Mouse (Mus musculus) liver, embryonic 14.5 days (tissue): ENCODE measurements at regions not wholly inside any gene's neighbourhood (a gene's known extent, or its start where the extent isn't known, plus 50 kb on each side); places are given as distances from the start of the nearest gene placed in this dataset.

Experiments
- ATAC-seq: fragments of 200-750 bp; cut with Nextera tagmentation; 2 replicates; pipeline ENCODE4 v1.8.0; 2017; ENCODE audit warnings: moderate number of reproducible peaks, mild to moderate bottlenecking, moderate library complexity; ENCODE audit not compliant: insufficient read depth
- DNase-seq, 3 experiments: peaks; one replicate each; pipeline ENCODE4 v3.0.0-alpha.2; 2012 to 2013; ENCODE audit warnings: low read depth in 3 of 3, low spot score in 3 of 3
- H3K27ac ChIP-seq: fragments of 300-500 bp; sonication (generic); 2 replicates; pipeline ENCODE4 v1.5.1; 2014; ENCODE audit warnings: moderate library complexity, mild to moderate bottlenecking, control low read depth, inconsistent platforms
- H3K27me3 ChIP-seq: fragments of 300-500 bp; sonication (generic); 2 replicates; pipeline ENCODE4 v1.6.1; 2014; ENCODE audit warnings: mild to moderate bottlenecking, low read length, moderate library complexity; ENCODE audit not compliant: control insufficient read depth, insufficient read depth
- H3K36me3 ChIP-seq: fragments of 300-500 bp; sonication (generic); replicated peaks from 2 replicates; pipeline ENCODE4 v1.6.1; 2014; ENCODE audit warnings: low read depth; ENCODE audit not compliant: control insufficient read depth, insufficient read depth
- H3K4me1 ChIP-seq, 2 experiments: fragments of 200-500 bp in 1 of 2; fragments of 300-500 bp in 1 of 2; sonication (generic) in 1 of 2; replicated peaks; 2 replicates each; pipeline ENCODE4 v1.6.1; 2012 to 2014; ENCODE audit warnings: antibody characterized with exemption in 1 of 2, inconsistent platforms in 1 of 2, low read length in 1 of 2; ENCODE audit not compliant: control insufficient read depth in 2 of 2, insufficient read depth in 2 of 2
- H3K4me2 ChIP-seq: fragments of 300-500 bp; sonication (generic); 2 replicates; pipeline ENCODE4 v1.6.1; 2014; ENCODE audit warnings: low read depth, mild to moderate bottlenecking, control low read depth, moderate library complexity
- H3K4me3 ChIP-seq, 2 experiments: fragments of 200-500 bp in 1 of 2; fragments of 300-500 bp in 1 of 2; sonication (generic) in 1 of 2; 2 replicates each; pipeline ENCODE4 v1.5.1; 2012 to 2014; ENCODE audit warnings: low read depth in 2 of 2, low read length in 2 of 2, mild to moderate bottlenecking in 2 of 2, control low read depth in 1 of 2, inconsistent platforms in 1 of 2, moderate library complexity in 1 of 2; ENCODE audit not compliant: insufficient read depth in 1 of 2
- H3K9ac ChIP-seq: fragments of 300-500 bp; sonication (generic); replicated peaks from 2 replicates; pipeline ENCODE4 v1.6.1; 2014; ENCODE audit warnings: mild to moderate bottlenecking, control low read depth, moderate library complexity
- H3K9me3 ChIP-seq: fragments of 300-500 bp; sonication (generic); 2 replicates; pipeline ENCODE4 v1.6.1; 2016; ENCODE audit warnings: low read length, mixed read lengths; ENCODE audit not compliant: control insufficient read depth
- CTCF ChIP-seq: IDR thresholded peaks from 2 replicates; pipeline ENCODE4 v1.5.1; 2016; ENCODE audit warnings: antibody characterized with exemption, low read depth, control low read depth
- EP300 ChIP-seq: IDR thresholded peaks from 2 replicates; pipeline ENCODE4 v1.6.1; 2016; ENCODE audit warnings: antibody characterized with exemption, low read depth
- WGBS: fragments of 180-500 bp; shearing (Covaris S2); extraction: QIAGEN DNeasy Blood & Tissue Kit; methylation state at CpG from one replicate; pipeline ENCODE4 v1.1.7; 2014; ENCODE audit not compliant: insufficient replicate concordance; 5-methylcytosine and 5-hydroxymethylcytosine counted together

DNA sequence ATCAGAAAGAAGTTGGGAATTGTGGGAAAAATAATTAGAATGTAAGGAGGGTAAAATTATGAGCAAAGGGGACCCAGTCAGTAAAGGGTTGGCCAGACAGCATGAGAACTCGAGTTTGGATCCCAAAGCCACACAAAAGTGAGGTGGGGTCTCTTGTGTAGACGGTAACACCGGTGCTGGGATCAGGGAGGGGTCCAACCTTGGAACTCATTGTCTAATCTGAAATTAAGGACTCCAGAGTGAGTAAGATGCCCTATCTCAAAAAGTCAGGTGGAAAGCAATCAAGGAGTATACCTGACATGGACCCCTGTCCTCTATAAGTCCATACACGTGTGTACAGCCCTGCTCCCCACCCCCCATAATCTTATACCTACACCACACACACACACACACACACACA is 165.2 kb upstream of the Irf2bp2 start:
- no peak overlapping the region for H3K27ac ChIP-seq
- ATAC-seq (no peak), DNase-seq (no peak)
- no peak for TF ChIP-seq EP300
- no peaks in the 10 kb centered on the region for H3K9me3 ChIP-seq
- WGBS = 58% methylated on average over 4 of the region's 4 CpGs
- no peak overlapping the region for H3K4me2 ChIP-seq
- H3K9ac ChIP-seq = no peak overlapping the region
- H3K27me3 ChIP-seq = no peaks in the 10 kb centered on the region
- H3K4me3 ChIP-seq = no peak overlapping the region
- no peaks in the 10 kb centered on the region for H3K36me3 ChIP-seq
- H3K4me1 ChIP-seq = peaks cover 2 to 14% of the 10 kb centered on the region in 2 experiments

DNA sequence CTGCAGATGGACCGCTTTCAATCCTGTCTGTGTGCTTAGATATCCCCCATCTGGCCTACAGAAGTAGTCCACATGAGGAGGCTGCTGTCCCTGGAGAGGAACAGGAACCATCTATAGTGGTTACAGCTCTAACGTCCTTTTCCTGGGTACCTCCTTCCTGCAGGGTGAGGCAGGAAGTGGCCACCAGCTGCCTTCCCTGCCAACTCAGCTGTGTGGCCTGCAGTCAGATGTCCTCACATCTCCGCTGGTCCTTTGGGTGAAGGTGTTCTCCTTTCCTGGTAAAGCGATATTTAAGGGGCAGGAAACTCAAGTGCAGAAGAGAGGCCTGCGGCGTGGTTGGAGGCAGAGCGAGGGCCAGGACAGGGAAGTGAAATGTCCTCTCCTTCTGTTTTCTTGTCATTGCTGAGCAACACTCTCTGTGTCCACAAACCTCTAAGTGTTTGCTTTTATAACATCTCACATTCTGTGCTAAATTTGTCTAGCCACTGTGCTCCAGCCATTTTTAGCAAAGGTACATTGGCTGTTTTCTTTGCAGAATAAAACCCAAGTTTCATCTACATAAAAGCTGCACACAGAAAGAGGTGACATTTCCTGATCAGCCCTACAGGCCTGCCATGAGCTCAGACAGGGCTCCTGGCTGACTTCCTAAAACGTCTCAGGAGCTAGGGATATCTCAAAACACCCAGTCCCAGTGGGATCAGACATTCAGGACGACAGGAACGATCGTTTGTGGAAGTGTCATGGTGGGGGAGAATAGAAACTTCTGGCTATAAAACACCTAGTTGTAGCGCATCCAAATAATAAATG is 164.4 kb upstream of the Irf2bp2 start:
- Histone ChIP-seq H3K9me3 (no peaks in the 10 kb centered on the region), H3K9ac (no peak overlapping the region), H3K4me3 (no peak overlapping the region), H3K36me3 (no peaks in the 10 kb centered on the region), H3K27ac (no peak overlapping the region), H3K27me3 (no peaks in the 10 kb centered on the region), H3K4me2 (no peak overlapping the region), H3K4me1 (peaks cover 0 to 6% of the 10 kb centered on the region in 2 experiments; a peak in 1 of 4 replicates)
- ATAC-seq (peak; percentile 38; the same call in 1 of the 2 replicates), DNase-seq (no peak)
- WGBS = 34% methylated on average over 12 of the region's 12 CpGs
- no peak for TF ChIP-seq EP300
- TF ChIP-seq CTCF = peak; percentile 37; the same call in 1 of the 2 replicates

DNA sequence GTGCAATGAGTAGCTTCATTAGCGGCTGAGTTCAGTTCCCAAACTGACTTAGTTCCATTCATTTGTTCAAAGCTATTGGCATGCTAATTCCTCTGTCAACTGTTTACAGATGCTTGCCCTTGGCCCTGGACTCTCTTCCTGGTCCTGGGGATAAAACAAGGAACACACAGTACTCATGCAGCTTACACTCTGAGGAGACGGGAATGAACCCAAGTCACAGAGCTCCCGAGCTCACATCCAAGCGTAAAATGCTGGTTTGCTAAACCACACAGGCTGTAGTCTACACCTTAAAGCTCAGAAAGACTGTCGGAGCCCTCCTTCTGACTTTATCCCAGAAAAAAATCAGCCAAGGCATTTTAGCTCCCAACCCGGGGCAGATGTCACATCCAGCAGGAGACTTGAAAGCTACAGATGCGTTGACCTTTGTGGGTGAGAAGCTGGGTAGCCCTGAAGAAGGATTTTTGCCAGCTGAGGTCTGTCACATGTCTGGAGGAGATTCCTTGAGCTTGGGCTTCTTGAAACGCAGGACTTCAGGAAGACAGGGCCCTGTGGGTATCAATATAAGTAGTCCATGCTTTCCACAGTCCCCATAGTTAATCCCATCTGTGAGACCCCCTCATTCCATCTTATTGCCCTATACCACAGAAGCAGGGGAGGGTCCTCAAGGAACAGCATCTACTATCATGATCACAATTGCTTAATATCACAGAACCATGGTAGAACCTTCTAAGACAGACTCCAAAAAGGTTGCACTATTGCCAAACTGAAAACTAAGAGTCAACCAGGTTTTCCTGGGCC is 162.7 kb upstream of the Irf2bp2 start:
- no peak overlapping the region for H3K27ac ChIP-seq
- DNase-seq = no peak
- WGBS = 70% methylated on average over 8 of the region's 8 CpGs

DNA sequence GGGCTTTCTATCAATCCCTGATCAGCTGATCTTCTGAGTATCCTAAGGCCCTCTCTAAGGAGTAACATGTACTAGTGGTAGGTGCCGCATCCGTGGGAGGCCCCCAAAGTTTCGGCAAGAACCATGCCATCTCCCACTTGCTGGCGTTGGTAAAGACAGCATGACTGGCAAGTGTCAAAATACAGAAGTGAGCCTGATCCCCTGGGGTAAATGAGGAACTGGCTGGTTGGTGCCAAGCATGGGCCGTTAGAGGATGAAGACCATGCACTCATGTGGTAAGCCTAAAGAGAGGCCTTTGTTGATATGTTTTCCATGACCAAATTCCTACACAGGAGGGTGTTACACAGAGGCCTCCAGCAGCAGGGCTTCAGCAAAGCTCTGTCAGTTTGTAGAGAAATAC is 161.9 kb upstream of the Irf2bp2 start:
- ATAC-seq (no peak), DNase-seq (no peak)
- peaks cover 0 to 6% of the 10 kb centered on the region in 2 experiments; a peak in 1 of 4 replicates for H3K4me1 ChIP-seq
- H3K9ac ChIP-seq = no peak overlapping the region
- H3K4me2 ChIP-seq = no peak overlapping the region
- no peaks in the 10 kb centered on the region for H3K27me3 ChIP-seq
- H3K27ac ChIP-seq = no peak overlapping the region
- no peaks in the 10 kb centered on the region for H3K36me3 ChIP-seq
- WGBS = 42% methylated on average over 5 of the region's 5 CpGs
- no peak for TF ChIP-seq CTCF
- no peaks in the 10 kb centered on the region for H3K9me3 ChIP-seq
- no peak overlapping the region for H3K4me3 ChIP-seq

More for the DNA sequence above, 162.7 kb upstream of the Irf2bp2 start:
- Histone ChIP-seq H3K36me3 (no peaks in the 10 kb centered on the region), H3K27me3 (no peaks in the 10 kb centered on the region), H3K4me2 (no peak overlapping the region), H3K4me3 (no peak overlapping the region), H3K9ac (no peak overlapping the region), H3K9me3 (no peaks in the 10 kb centered on the region), H3K4me1 (peaks cover 0 to 6% of the 10 kb centered on the region in 2 experiments; a peak in 1 of 4 replicates)
- TF ChIP-seq EP300 = no peak
- no peak for TF ChIP-seq CTCF
- no peak for ATAC-seq

DNA sequence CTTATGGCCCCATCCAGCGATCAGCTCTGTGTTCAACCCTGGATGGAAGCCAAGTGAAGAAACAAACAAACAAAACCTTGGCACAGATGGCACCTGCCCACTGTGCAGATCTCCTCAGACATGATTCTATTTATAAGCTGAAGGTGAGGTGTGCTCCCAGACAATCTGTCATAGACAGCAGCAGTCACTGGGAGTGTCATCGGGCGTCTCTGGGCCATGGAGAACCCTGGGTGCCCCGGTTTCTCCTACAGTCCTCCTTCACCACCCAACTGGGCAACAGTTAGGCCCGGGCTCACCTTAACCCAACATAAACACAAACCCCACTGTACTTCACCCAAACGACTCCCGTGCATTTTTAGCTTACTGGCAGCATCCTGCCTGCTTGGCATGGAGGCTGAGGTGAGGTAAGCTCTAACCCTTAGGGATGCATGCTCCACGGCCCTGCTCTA is 160.6 kb upstream of the Irf2bp2 start:
- Histone ChIP-seq H3K4me3 (no peak overlapping the region), H3K27me3 (no peaks in the 10 kb centered on the region), H3K36me3 (no peaks in the 10 kb centered on the region), H3K9me3 (no peaks in the 10 kb centered on the region), H3K9ac (no peak overlapping the region), H3K4me2 (no peak overlapping the region), H3K27ac (no peak overlapping the region), H3K4me1 (peaks cover 0 to 5% of the 10 kb centered on the region in 2 experiments; a peak in 1 of 4 replicates)
- ATAC-seq = no peak
- 63% methylated on average over 8 of the region's 8 CpGs for WGBS
- no peak for DNase-seq
- no peak for TF ChIP-seq CTCF
- TF ChIP-seq EP300 = no peak
